Mouse (Mus musculus) liver, embryonic 15.5 days (tissue): ENCODE measurements around the gene Commd3. TPM values are rescaled to one million over a fixed set of nuclear protein-coding genes. Genes with fewer than 3 reads are reported as not detected.

ENCODE experiments used
- ATAC-seq: fragments of 200-750 bp; cut with Nextera tagmentation; 2 replicates; pipeline ENCODE4 v1.8.0; 2017; ENCODE audit warnings: moderate number of reproducible peaks, mild to moderate bottlenecking, moderate library complexity; ENCODE audit not compliant: insufficient read depth
- H3K27ac ChIP-seq: fragments of 300-500 bp; sonication (generic); replicated peaks from 2 replicates; pipeline ENCODE4 v1.5.1; 2015; ENCODE audit warnings: mild to moderate bottlenecking, inconsistent platforms
- H3K27me3 ChIP-seq: fragments of 300-500 bp; sonication (generic); 2 replicates; pipeline ENCODE4 v1.6.1; 2015; ENCODE audit warnings: mild to moderate bottlenecking, inconsistent platforms
- H3K36me3 ChIP-seq: fragments of 300-500 bp; sonication (generic); replicated peaks from 2 replicates; pipeline ENCODE4 v1.6.1; 2015; ENCODE audit warnings: moderate library complexity, mild to moderate bottlenecking, inconsistent platforms
- H3K4me1 ChIP-seq: fragments of 300-500 bp; sonication (generic); replicated peaks from 2 replicates; pipeline ENCODE4 v1.6.1; 2015; ENCODE audit warnings: inconsistent platforms
- H3K4me2 ChIP-seq: fragments of 300-500 bp; sonication (generic); 2 replicates; pipeline ENCODE4 v1.6.1; 2015; ENCODE audit warnings: moderate library complexity, mild to moderate bottlenecking, inconsistent platforms
- H3K4me3 ChIP-seq: fragments of 300-500 bp; sonication (generic); replicated peaks from 2 replicates; pipeline ENCODE4 v1.5.1; 2015; ENCODE audit warnings: mild to moderate bottlenecking, inconsistent platforms
- H3K9ac ChIP-seq: fragments of 300-500 bp; sonication (generic); 2 replicates; pipeline ENCODE4 v1.6.1; 2015; ENCODE audit warnings: moderate library complexity, mild to moderate bottlenecking, inconsistent platforms
- H3K9me3 ChIP-seq: fragments of 300-500 bp; sonication (generic); replicated peaks from 2 replicates; pipeline ENCODE4 v1.6.1; 2016; ENCODE audit warnings: inconsistent platforms
- WGBS: fragments of 180-500 bp; shearing (Covaris S2); methylation state at CpG from one replicate; pipeline ENCODE4 v1.1.7; 2015; ENCODE audit warnings: mixed read lengths; ENCODE audit not compliant: insufficient replicate concordance; 5-methylcytosine and 5-hydroxymethylcytosine counted together
- polyA plus RNA-seq: library from polyadenylated mRNA; unstranded; fragments of >200 nt; fragmentation: Nextera tagmentation; extraction: Ambion mirVana; gene quantifications from 2 replicates; pipeline ENCODE4 v1.2.1, GENCODE M21; 2015

The Commd3 gene
- polyA plus RNA-seq, 1 experiment from 2014 or later = 85.1 TPM

- Histone ChIP-seq H3K9me3 (no peaks in the 10 kb centered on the region), H3K9ac (no peak overlapping the region)
- 43% methylated on average over 1 of the region's 1 CpGs for WGBS
Observed at GRCm38 (mm10) chr2:18724462-18724861, 52.3 kb downstream of the Commd3 start.

More at GRCm38 (mm10) chr2:18724462-18724861, 52.3 kb downstream of the Commd3 start:
- no peak overlapping the region for H3K4me3 ChIP-seq
- no peak overlapping the region for H3K4me2 ChIP-seq
- H3K27ac ChIP-seq = no peak overlapping the region
- no peaks in the 10 kb centered on the region for H3K36me3 ChIP-seq
- no peaks in the 10 kb centered on the region for H3K27me3 ChIP-seq
- H3K4me1 ChIP-seq = no peaks in the 10 kb centered on the region
- no peak for ATAC-seq

Other genes with a start within 250 kb of the Commd3 start
- 4.1 and 4.2 TPM in 2 replicates for gene Bmi1, start 4.6 kb downstream of the Commd3 start, polyA plus RNA-seq
- gene Spag6, start 21.6 kb downstream of the Commd3 start, polyA plus RNA-seq = not detected in 2 replicates